Mouse (Mus musculus): ENCODE data around the gene Svop. TPM values are rescaled to one million over a fixed set of nuclear protein-coding genes. Genes with fewer than 3 reads are reported as not detected.

Svop gene
- total and polyA plus RNA-seq, 2 experiments from 2014 or later, result 81.3 to 173 TPM

DNA sequence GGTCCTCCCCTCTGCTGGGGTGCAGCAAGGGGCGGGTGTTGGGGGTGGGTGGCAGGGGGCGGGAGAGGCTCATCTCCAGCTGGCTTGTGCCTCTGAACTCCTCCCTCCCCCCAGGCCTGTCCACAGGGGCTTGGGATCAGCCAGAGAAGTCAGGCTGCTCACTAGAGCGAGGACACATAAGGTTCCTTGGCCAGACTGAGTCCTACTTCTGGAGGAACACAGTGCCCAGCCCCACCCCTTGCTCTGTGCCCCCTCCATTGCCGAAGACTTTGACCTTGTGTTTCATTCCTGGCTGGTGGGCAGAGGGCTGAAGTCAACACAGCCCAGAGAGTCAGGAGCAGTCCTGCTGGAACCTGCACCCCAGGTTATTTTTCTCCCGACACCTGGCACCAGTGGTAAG, 87.8 kb downstream of the Svop start, which contains the start of gene Dao:
Gene Dao (plus strand): TSS at position 162 of the 400 bp plus-strand sequence.
- H3K27ac ChIP-seq, result no peak within 1 kb of the TSS
- H3K36me3 ChIP-seq (ENCODE audit: insufficient read depth, low read length), result no peaks in the 10 kb centered on the region
- no peak within 1 kb of the TSS for H3K4me2 ChIP-seq (ENCODE audit: low read depth, low read length)
- no peak for TF ChIP-seq CTCF (IDR thresholded peaks at IDR 0.05; ENCODE audit: low read depth)
- H3K4me1 ChIP-seq (ENCODE audit: insufficient read depth, low read length), result no peaks in the 10 kb centered on the region
- H3K9ac ChIP-seq (replicated peaks; ENCODE audit: low read length), result no peak within 1 kb of the TSS
- DNase-seq (ENCODE audit: low spot score) (no peak), ATAC-seq (no peak)
- no peaks in the 10 kb centered on the region for H3K27me3 ChIP-seq (ENCODE audit: insufficient read depth, low read length)
- 72% methylated on average over 5 of the region's 5 CpGs for WGBS
- no peak within 1 kb of the TSS for H3K4me3 ChIP-seq (ENCODE audit: low read length)
- H3K9me3 ChIP-seq (ENCODE audit: low read length), result no peaks in the 10 kb centered on the region

DNA sequence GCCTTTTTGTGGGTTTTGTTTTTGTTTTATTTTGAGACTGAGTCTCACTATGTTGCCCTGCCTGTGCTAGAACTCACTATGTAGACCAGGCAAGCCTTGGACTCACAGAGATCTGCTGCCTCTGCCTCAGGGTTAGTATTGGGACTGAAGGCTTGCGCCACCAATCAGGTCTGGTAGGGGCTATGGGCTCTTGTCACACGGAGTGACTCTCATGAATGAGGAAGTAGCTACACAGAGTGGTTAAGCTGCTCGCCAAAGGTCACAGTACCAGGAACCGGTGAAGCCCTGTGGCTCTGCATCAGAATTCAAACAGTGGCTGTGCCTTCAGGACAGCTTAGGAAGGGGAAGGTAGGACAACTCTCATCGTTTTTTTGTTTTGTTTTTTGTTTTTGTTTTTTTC, 92.0 kb downstream of the Svop start:
- ATAC-seq (no peak), DNase-seq (ENCODE audit: low spot score) (no peak)
- Histone ChIP-seq H3K4me1 (ENCODE audit: insufficient read depth, low read length) (no peaks in the 10 kb centered on the region), H3K27me3 (ENCODE audit: insufficient read depth, low read length) (no peaks in the 10 kb centered on the region), H3K4me2 (ENCODE audit: low read depth, low read length) (no peak overlapping the region), H3K9me3 (ENCODE audit: low read length) (no peaks in the 10 kb centered on the region), H3K27ac (no peak overlapping the region), H3K9ac (replicated peaks; ENCODE audit: low read length) (no peak overlapping the region), H3K36me3 (ENCODE audit: insufficient read depth, low read length) (no peaks in the 10 kb centered on the region), H3K4me3 (ENCODE audit: low read length) (no peak overlapping the region)
- WGBS, result 61% methylated on average over 5 of the region's 5 CpGs
- no peak for TF ChIP-seq CTCF (IDR thresholded peaks at IDR 0.05; ENCODE audit: low read depth)

DNA sequence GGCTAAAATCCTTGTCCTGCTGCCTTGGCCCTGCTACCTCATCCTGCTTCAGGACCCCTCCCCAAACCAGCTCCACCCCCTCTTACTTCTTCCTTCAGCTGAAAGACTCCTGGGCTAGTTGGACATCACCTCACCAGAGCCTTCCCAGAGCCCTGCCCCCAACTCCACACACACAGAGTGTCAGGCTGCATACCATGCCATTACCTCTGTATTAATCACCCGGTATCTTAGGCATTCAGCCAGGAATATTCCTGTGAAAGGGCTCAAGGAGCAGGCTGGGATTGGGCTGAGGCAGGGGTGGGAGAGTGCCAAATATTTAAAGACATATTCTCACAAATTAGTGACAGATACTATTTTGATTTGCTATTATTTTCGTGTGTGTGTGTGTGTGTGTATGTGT, 94.9 kb downstream of the Svop start:
- Histone ChIP-seq H3K27ac (no peak overlapping the region), H3K9me3 (ENCODE audit: low read length) (no peaks in the 10 kb centered on the region), H3K4me1 (ENCODE audit: insufficient read depth, low read length) (peaks cover 8% of the 10 kb centered on the region; the same call in 1 of the 2 replicates), H3K4me3 (ENCODE audit: low read length) (no peak overlapping the region), H3K27me3 (ENCODE audit: insufficient read depth, low read length) (no peaks in the 10 kb centered on the region), H3K36me3 (ENCODE audit: insufficient read depth, low read length) (no peaks in the 10 kb centered on the region), H3K9ac (replicated peaks; ENCODE audit: low read length) (no peak overlapping the region), H3K4me2 (ENCODE audit: low read depth, low read length) (no peak overlapping the region)
- no peak for TF ChIP-seq CTCF (IDR thresholded peaks at IDR 0.05; ENCODE audit: low read depth)
- DNase-seq (ENCODE audit: low spot score) (no peak), ATAC-seq (no peak)
- WGBS, result 47% methylated on average over 2 of the region's 2 CpGs

DNA sequence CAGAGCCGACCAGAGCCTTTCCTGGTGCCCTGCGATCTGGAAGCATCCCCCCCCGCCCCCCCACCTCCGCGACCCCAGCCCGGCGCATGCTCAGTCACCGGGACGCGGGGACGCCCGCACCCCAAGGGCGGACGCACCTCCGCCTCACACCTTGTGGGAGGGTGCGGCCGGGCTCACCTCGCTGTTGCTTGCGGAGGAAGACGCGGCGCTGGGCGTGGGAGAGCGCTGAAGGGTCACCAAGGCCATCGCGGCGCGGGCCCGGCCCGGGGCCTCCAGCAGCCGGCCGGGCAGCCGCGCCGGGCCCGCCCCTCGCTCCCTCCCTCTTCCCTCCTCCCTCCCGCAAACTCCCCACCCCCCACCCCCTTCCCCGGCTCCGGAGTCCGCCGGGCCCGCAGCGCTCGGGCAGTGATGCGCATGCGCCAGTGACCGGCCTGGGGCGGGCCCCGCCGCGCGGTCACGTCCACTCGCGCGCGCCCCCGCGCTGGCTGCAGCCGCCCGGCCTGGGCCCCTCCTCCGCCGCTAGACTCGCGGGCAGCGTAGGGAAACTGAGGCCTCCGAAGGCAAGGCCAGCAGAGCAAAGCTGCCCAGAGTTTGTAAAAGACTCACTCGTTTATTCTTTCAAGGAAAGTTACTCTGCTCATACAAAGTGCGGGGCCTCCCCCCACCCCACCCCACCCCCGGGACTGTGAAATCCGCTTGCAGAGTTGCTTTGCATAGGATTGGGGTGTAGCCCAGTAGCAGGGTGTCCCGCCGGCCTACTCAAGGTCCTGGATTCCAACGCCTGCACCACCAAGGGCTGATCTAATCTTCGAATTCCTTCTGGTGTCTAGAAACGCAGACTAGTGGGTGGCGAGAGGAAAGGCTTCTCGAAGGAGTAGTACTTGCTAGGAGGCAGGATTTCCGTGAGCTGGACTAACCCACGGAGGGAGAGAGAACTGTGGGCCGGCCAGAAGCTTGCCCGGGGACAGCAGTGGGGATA, 97.6 kb downstream of the Svop start, which contains the start of gene Ssh1:
Gene Ssh1 (minus strand): TSS at position 408 of the 979 bp plus-strand sequence.
- Histone ChIP-seq H3K27me3 (ENCODE audit: insufficient read depth, low read length) (no peaks in the 10 kb centered on the region), H3K4me1 (ENCODE audit: insufficient read depth, low read length) (peaks cover 8% of the 10 kb centered on the region; the same call in 1 of the 2 replicates), H3K4me2 (ENCODE audit: low read depth, low read length) (peak within 1 kb of the TSS; percentile 89), H3K4me3 (ENCODE audit: low read length) (peak within 1 kb of the TSS; percentile 82), H3K9me3 (ENCODE audit: low read length) (no peaks in the 10 kb centered on the region), H3K27ac (peak within 1 kb of the TSS; percentile 95), H3K9ac (replicated peaks; ENCODE audit: low read length) (peak within 1 kb of the TSS; percentile 94), H3K36me3 (ENCODE audit: insufficient read depth, low read length) (peaks cover 3% of the 10 kb centered on the region; the same call in 1 of the 2 replicates)
- WGBS, result 2% methylated on average over 62 of the region's 83 CpGs
- TF ChIP-seq CTCF (IDR thresholded peaks at IDR 0.05; ENCODE audit: low read depth), result peak; percentile 41
- peak; percentile 87 for ATAC-seq
- peak; percentile 95 for DNase-seq (ENCODE audit: low spot score)

DNA sequence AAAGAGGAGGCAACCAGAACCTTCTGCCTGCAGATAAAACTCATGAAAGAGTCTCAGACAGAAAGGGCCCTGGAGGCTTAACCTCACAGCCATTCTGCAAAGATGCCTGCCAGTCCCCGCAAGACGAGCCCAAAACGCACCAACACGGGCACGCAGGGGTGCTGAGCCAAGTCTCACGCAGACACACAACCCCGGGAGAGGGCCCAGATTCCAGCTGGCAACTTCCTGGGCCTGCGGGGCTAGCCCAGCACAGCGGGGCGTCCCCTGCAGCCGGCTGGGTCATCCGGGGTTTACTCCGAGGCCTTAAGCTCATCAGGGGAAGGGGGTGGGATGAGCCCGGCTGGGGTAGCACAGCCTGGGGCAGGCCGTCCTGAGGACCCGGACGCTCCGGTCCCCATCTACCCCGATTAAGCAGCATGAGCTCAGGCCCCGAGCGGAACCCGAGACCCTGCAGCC, 98.3 kb downstream of the Svop start:
- Histone ChIP-seq H3K4me2 (ENCODE audit: low read depth, low read length) (peak overlapping the region; percentile 89), H3K27me3 (ENCODE audit: insufficient read depth, low read length) (no peaks in the 10 kb centered on the region), H3K4me1 (ENCODE audit: insufficient read depth, low read length) (peaks cover 8% of the 10 kb centered on the region; the same call in 1 of the 2 replicates), H3K9me3 (ENCODE audit: low read length) (no peaks in the 10 kb centered on the region), H3K36me3 (ENCODE audit: insufficient read depth, low read length) (peaks cover 5% of the 10 kb centered on the region; the same call in 1 of the 2 replicates), H3K9ac (replicated peaks; ENCODE audit: low read length) (peak overlapping the region; percentile 94), H3K27ac (peak overlapping the region; percentile 95), H3K4me3 (ENCODE audit: low read length) (peak overlapping the region; percentile 82)
- peak; percentile 62 for DNase-seq (ENCODE audit: low spot score)
- no peak for TF ChIP-seq CTCF (IDR thresholded peaks at IDR 0.05; ENCODE audit: low read depth)
- 0% methylated on average over 22 of the region's 22 CpGs for WGBS
- ATAC-seq, result peak; percentile 73

DNA sequence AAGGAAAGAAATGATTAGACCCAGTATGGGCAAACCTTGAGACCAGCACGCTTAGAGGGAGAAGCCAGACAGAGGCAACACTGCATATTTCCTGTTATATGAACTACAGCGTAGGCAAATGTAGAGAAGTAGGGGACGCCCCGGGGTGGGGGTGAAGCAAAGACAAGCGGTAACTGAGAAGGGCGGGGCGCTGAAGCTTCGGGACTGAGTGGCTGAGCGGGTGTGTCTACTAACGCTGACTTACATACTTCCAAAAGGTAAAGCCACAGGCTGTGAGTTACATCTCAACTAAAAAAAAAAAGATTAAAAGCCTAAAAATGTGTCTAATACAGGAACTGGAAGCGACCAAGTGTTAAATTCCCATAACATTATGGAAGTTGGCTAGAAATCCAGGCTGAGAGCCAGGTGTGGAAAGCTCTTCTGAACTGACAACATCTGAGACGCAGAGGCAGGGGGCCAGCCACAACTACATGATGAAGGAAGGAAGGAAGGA, 99.0 kb downstream of the Svop start:
- Histone ChIP-seq H3K9me3 (ENCODE audit: low read length) (no peaks in the 10 kb centered on the region), H3K27me3 (ENCODE audit: insufficient read depth, low read length) (no peaks in the 10 kb centered on the region), H3K9ac (replicated peaks; ENCODE audit: low read length) (peak overlapping the region; percentile 94), H3K4me1 (ENCODE audit: insufficient read depth, low read length) (peaks cover 8% of the 10 kb centered on the region; the same call in 1 of the 2 replicates), H3K4me3 (ENCODE audit: low read length) (peak overlapping the region; percentile 82), H3K27ac (peak overlapping the region; percentile 95), H3K36me3 (ENCODE audit: insufficient read depth, low read length) (peaks cover 7% of the 10 kb centered on the region; the same call in 1 of the 2 replicates), H3K4me2 (ENCODE audit: low read depth, low read length) (peak overlapping the region; percentile 89)
- no peak for ATAC-seq
- no peak for DNase-seq (ENCODE audit: low spot score)
- TF ChIP-seq CTCF (IDR thresholded peaks at IDR 0.05; ENCODE audit: low read depth), result no peak
- WGBS, result 29% methylated on average over 12 of the region's 12 CpGs
